Mouse (Mus musculus): Measurements from ENCODE around the gene H2-Eb2. TPM values are rescaled to one million over a fixed set of nuclear protein-coding genes. Genes with fewer than 3 reads are reported as not detected.

Gene H2-Eb2
- polyA plus RNA-seq, 1 experiment, result 10.0 TPM

GRCm38 (mm10) chr17:34317275-34317674 is 8.2 kb upstream of the H2-Eb2 start:
- TF ChIP-seq POLR2A (IDR thresholded peaks at IDR 0.05; ENCODE audit: control insufficient read depth, extremely low read depth, insufficient read depth, low read length, poor library complexity) (no peak), CTCF (IDR thresholded peaks at IDR 0.05; ENCODE audit: borderline replicate concordance, control insufficient read depth, extremely low read depth, insufficient read depth, low read length, poor library complexity) (no peak)
- no peak overlapping the region for H3K4me3 ChIP-seq (ENCODE audit: control insufficient read depth, insufficient read depth, low read length)
- no peaks in the 10 kb centered on the region for H3K27me3 ChIP-seq (ENCODE audit: control insufficient read depth, insufficient read depth, low read length)
- no peak overlapping the region for H3K27ac ChIP-seq (ENCODE audit: control insufficient read depth, insufficient read depth, low read length)
- 41% methylated on average over 2 of the region's 2 CpGs for WGBS
- H3K36me3 ChIP-seq (ENCODE audit: control insufficient read depth, insufficient read depth, low read length), result no peaks in the 10 kb centered on the region
- DNase-seq, result no peak
- H3K4me1 ChIP-seq (replicated peaks; ENCODE audit: control insufficient read depth, insufficient read depth, low read length), result peaks cover under 1% of the 10 kb centered on the region

GRCm38 (mm10) chr17:34326373-34326772 is 908 bp downstream of the H2-Eb2 start:
- Histone ChIP-seq H3K4me3 (ENCODE audit: control insufficient read depth, insufficient read depth, low read length) (no peak overlapping the region), H3K36me3 (ENCODE audit: control insufficient read depth, insufficient read depth, low read length) (no peaks in the 10 kb centered on the region)

DNA sequence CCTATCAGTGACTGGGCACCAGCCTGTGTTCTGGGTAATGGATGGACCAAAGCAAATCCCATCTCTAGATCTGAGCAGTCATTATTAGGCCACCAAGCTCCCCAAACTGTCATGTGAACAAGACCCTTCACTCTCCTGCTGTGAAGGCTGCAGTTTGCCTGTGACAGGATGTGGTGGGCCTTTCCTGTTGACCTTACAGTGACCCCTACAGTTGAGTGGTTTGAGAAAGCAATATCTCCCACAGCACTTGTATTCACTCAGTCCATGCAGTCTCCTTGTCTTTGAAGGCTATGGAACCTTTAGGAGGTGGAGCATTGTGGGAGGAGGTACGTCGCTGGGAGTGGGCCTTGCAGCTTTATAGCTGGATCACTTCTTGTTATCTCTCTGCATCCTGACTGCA is 4.3 kb downstream of the H2-Eb2 start:
- no peak for DNase-seq
- WGBS, result 11% methylated on average over 2 of the region's 2 CpGs
- H3K27me3 ChIP-seq (ENCODE audit: control insufficient read depth, insufficient read depth, low read length), result no peaks in the 10 kb centered on the region
- peaks cover 7% of the 10 kb centered on the region for H3K4me1 ChIP-seq (replicated peaks; ENCODE audit: control insufficient read depth, insufficient read depth, low read length)
- H3K4me3 ChIP-seq (ENCODE audit: control insufficient read depth, insufficient read depth, low read length), result no peak overlapping the region
- TF ChIP-seq POLR2A (IDR thresholded peaks at IDR 0.05; ENCODE audit: control insufficient read depth, extremely low read depth, insufficient read depth, low read length, poor library complexity) (no peak), CTCF (IDR thresholded peaks at IDR 0.05; ENCODE audit: borderline replicate concordance, control insufficient read depth, extremely low read depth, insufficient read depth, low read length, poor library complexity) (no peak)
- no peak overlapping the region; the same call in 1 of the 2 replicates for H3K27ac ChIP-seq (ENCODE audit: control insufficient read depth, insufficient read depth, low read length)
- no peaks in the 10 kb centered on the region for H3K36me3 ChIP-seq (ENCODE audit: control insufficient read depth, insufficient read depth, low read length)

More at GRCm38 (mm10) chr17:34326373-34326772, 908 bp downstream of the H2-Eb2 start:
- WGBS, result 65% methylated on average over 3 of the region's 3 CpGs
- no peaks in the 10 kb centered on the region for H3K27me3 ChIP-seq (ENCODE audit: control insufficient read depth, insufficient read depth, low read length)
- DNase-seq, result no peak
- TF ChIP-seq CTCF (IDR thresholded peaks at IDR 0.05; ENCODE audit: borderline replicate concordance, control insufficient read depth, extremely low read depth, insufficient read depth, low read length, poor library complexity) (no peak), POLR2A (IDR thresholded peaks at IDR 0.05; ENCODE audit: control insufficient read depth, extremely low read depth, insufficient read depth, low read length, poor library complexity) (no peak)
- peaks cover 7% of the 10 kb centered on the region for H3K4me1 ChIP-seq (replicated peaks; ENCODE audit: control insufficient read depth, insufficient read depth, low read length)
- no peak overlapping the region for H3K27ac ChIP-seq (ENCODE audit: control insufficient read depth, insufficient read depth, low read length)

GRCm38 (mm10) chr17:34331200-34331599 is 5.7 kb downstream of the H2-Eb2 start:
- H3K27ac ChIP-seq (ENCODE audit: control insufficient read depth, insufficient read depth, low read length), result no peak overlapping the region
- no peak for DNase-seq
- no peaks in the 10 kb centered on the region for H3K27me3 ChIP-seq (ENCODE audit: control insufficient read depth, insufficient read depth, low read length)
- H3K4me3 ChIP-seq (ENCODE audit: control insufficient read depth, insufficient read depth, low read length), result no peak overlapping the region
- no peaks in the 10 kb centered on the region for H3K36me3 ChIP-seq (ENCODE audit: control insufficient read depth, insufficient read depth, low read length)
- H3K4me1 ChIP-seq (replicated peaks; ENCODE audit: control insufficient read depth, insufficient read depth, low read length), result peaks cover 7% of the 10 kb centered on the region
- 97% methylated on average over 1 of the region's 1 CpGs for WGBS
- TF ChIP-seq POLR2A (IDR thresholded peaks at IDR 0.05; ENCODE audit: control insufficient read depth, extremely low read depth, insufficient read depth, low read length, poor library complexity), result no peak
- no peak for TF ChIP-seq CTCF (IDR thresholded peaks at IDR 0.05; ENCODE audit: borderline replicate concordance, control insufficient read depth, extremely low read depth, insufficient read depth, low read length, poor library complexity)

DNA sequence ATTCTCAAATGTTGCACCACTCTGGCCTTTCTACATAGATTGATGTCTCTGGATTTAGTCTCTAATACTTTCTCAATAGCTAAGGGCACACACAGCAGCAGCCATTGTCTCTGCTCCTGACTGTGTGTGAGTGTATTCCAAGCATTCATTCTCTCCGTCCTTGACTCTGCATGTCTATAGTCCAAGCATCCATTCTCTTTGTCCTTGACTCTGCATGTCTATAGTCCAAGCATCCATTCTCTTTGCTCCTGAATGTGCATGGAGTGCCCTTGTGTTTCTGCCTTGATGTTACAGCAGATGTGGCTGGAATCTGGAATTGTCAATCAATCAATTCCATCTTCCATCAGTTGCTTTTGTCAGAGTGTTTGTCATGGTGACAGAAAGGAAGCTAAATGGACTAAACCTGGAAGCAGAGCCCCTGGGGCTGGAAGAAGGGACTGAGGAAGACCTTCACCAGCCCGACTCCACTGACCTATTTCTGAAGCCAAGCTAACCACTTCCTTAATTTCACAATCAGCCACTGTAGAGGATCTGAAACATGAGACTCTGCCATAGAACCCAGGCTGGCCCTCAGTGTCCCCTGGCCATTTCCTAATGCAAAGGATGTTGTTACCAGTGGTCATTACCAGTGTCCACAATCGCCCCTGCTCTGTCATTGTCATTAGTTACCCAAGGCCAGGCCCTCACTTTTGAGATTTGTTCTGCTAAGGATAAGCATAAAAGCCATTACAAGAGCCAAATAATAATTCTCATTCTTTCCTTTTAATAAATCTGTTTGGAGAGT is 15.3 kb downstream of the H2-Eb2 start:
- Histone ChIP-seq H3K27ac (ENCODE audit: control insufficient read depth, insufficient read depth, low read length) (no peak overlapping the region), H3K4me1 (replicated peaks; ENCODE audit: control insufficient read depth, insufficient read depth, low read length) (no peaks in the 10 kb centered on the region), H3K4me3 (ENCODE audit: control insufficient read depth, insufficient read depth, low read length) (no peak overlapping the region), H3K27me3 (ENCODE audit: control insufficient read depth, insufficient read depth, low read length) (no peaks in the 10 kb centered on the region), H3K36me3 (ENCODE audit: control insufficient read depth, insufficient read depth, low read length) (no peaks in the 10 kb centered on the region)
- no peak for DNase-seq
- 35% methylated on average over 3 of the region's 3 CpGs for WGBS
- no peak for TF ChIP-seq POLR2A (IDR thresholded peaks at IDR 0.05; ENCODE audit: control insufficient read depth, extremely low read depth, insufficient read depth, low read length, poor library complexity)
- no peak for TF ChIP-seq CTCF (IDR thresholded peaks at IDR 0.05; ENCODE audit: borderline replicate concordance, control insufficient read depth, extremely low read depth, insufficient read depth, low read length, poor library complexity)

DNA sequence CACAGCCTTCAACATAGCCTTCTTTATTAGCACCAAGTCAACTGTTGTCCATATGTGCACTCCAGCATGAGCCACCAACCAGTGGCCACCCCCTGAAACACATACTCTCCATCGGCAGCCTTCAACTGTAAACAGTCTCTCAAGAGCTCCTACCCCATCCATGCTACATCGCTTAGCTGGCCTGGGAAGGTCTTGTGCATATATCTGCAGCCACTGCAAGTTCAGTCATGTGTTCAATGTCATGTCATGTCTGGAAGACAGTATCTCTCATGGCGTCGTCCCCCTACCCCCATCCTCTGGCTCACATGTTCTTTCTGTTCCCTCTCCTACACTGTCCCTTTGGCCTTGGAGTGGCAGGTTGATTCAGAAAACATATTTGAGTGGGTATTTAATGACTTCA is 19.4 kb downstream of the H2-Eb2 start:
- no peak overlapping the region for H3K4me3 ChIP-seq (ENCODE audit: control insufficient read depth, insufficient read depth, low read length)
- H3K4me1 ChIP-seq (replicated peaks; ENCODE audit: control insufficient read depth, insufficient read depth, low read length), result no peaks in the 10 kb centered on the region
- no peaks in the 10 kb centered on the region for H3K27me3 ChIP-seq (ENCODE audit: control insufficient read depth, insufficient read depth, low read length)
- 95% methylated on average over 4 of the region's 4 CpGs for WGBS
- TF ChIP-seq CTCF (IDR thresholded peaks at IDR 0.05; ENCODE audit: borderline replicate concordance, control insufficient read depth, extremely low read depth, insufficient read depth, low read length, poor library complexity), result no peak
- TF ChIP-seq POLR2A (IDR thresholded peaks at IDR 0.05; ENCODE audit: control insufficient read depth, extremely low read depth, insufficient read depth, low read length, poor library complexity), result no peak
- H3K36me3 ChIP-seq (ENCODE audit: control insufficient read depth, insufficient read depth, low read length), result no peaks in the 10 kb centered on the region
- no peak overlapping the region for H3K27ac ChIP-seq (ENCODE audit: control insufficient read depth, insufficient read depth, low read length)
- DNase-seq, result no peak
